Comparison of ENCODE assay signal across 9 mouse cellular contexts in the genomic region with DNA sequence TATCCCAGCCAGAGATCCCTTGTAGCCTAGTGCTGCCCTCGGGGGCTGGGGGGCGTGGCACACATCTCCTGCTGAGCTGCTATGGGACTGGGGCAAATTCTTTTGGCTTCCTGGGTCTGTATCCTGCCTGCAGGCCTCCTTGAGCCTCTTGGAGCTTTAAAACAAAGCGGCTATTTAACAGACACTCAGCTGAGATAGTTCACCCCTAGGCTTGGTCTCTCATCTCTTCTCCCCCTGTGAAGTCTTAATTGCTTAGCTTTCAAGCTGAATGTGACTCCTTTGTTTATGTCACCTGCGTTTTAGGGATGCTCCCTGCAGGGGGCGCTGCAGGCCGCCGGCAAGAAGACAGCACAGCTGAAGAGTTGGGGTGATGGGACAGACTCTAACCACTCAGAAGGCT. TPM values are rescaled to one million over a fixed set of nuclear protein-coding genes. Genes with fewer than 3 reads are reported as not detected.
DNase-seq lines count a peak whose midpoint lies in the region; ATAC-seq lines count a peak whose summit lies in the region.
"Had no signal": no experiment of that assay in that cellular context is flagged by ENCODE, and none has a peak within 500 bp of the region (broad histone marks: within the 10 kb centered on the region; RNA-seq: fewer than 3 reads in every experiment).

No protein-coding gene starts in this region.

- peaks cover 2% of the 10 kb centered on the region; the same call in 1 of the 2 replicates for H3K4me1 ChIP-seq in forebrain, embryonic 11.5 days (replicated peaks; ENCODE audit: control insufficient read depth, insufficient read depth, low read length)
- H3K4me1 ChIP-seq in forebrain, embryonic 16.5 days (replicated peaks; ENCODE audit: control insufficient read depth, insufficient read depth, low read length): peaks cover 4% of the 10 kb centered on the region; the same call in 1 of the 2 replicates
- H3K4me1 ChIP-seq in hindbrain, embryonic 11.5 days (replicated peaks; ENCODE audit: control insufficient read depth, insufficient read depth, low read length): 0 out of 2 replicates have a peak, but pooled peaks cover 3% of the 10 kb centered on the region

- H3K4me2 ChIP-seq in forebrain, embryonic 11.5 days (ENCODE audit: low read depth, low read length, severe bottlenecking): no peak overlapping the region
- H3K4me2 ChIP-seq in forebrain, embryonic 16.5 days (ENCODE audit: low read length): no peak overlapping the region
- no peak overlapping the region for H3K4me2 ChIP-seq in hindbrain, embryonic 11.5 days (replicated peaks; ENCODE audit: low read depth, low read length)

- WGBS in forebrain, embryonic 11.5 days: 6% methylated on average over 7 of the region's 7 CpGs
- WGBS in forebrain, embryonic 16.5 days: 3% methylated on average over 7 of the region's 7 CpGs
- WGBS in hindbrain, embryonic 11.5 days: 4% methylated on average over 7 of the region's 7 CpGs

- DNase-seq in forebrain, embryonic 11.5 days (ENCODE audit: low spot score): peak; percentile 73
- peak; percentile 21 for DNase-seq in thymus, postnatal 25 days
- no peak for DNase-seq in thymus, adult 18-20 months
- DNase-seq in hindbrain, embryonic 11.5 days (ENCODE audit: low spot score): peak; percentile 61
- DNase-seq in urinary bladder, postnatal 4 days (ENCODE audit: low spot score in 2 of 2): no peak
- no peak for DNase-seq in frontal cortex, postnatal 10 days (ENCODE audit: low spot score in 2 of 2)
- DNase-seq in left cerebral cortex, adult 9 months (ENCODE audit: low spot score in 2 of 2): no peak
- DNase-seq: kidney, postnatal 25 days had no signal

- no peaks in the 10 kb centered on the region for H3K36me3 ChIP-seq in forebrain, embryonic 11.5 days (ENCODE audit: control insufficient read depth, insufficient read depth, low read length)
- H3K36me3 ChIP-seq in forebrain, embryonic 16.5 days (ENCODE audit: control insufficient read depth, insufficient read depth): no peaks in the 10 kb centered on the region
- no peaks in the 10 kb centered on the region for H3K36me3 ChIP-seq in hindbrain, embryonic 11.5 days (ENCODE audit: control insufficient read depth, insufficient read depth, low read length)

- no peak overlapping the region for H3K4me3 ChIP-seq in forebrain, embryonic 11.5 days (ENCODE audit: low read depth, low read length)
- no peak overlapping the region for H3K4me3 ChIP-seq in forebrain, embryonic 16.5 days (replicated peaks; ENCODE audit: low read length)
- H3K4me3 ChIP-seq in hindbrain, embryonic 11.5 days (ENCODE audit: low read depth, low read length): no peak overlapping the region

- no peaks in the 10 kb centered on the region for H3K27me3 ChIP-seq in forebrain, embryonic 11.5 days (ENCODE audit: control insufficient read depth, insufficient read depth, low read length)
- H3K27me3 ChIP-seq in forebrain, embryonic 16.5 days (replicated peaks; ENCODE audit: control insufficient read depth, insufficient read depth, low read length): no peaks in the 10 kb centered on the region
- H3K27me3 ChIP-seq in hindbrain, embryonic 11.5 days (ENCODE audit: control insufficient read depth, insufficient read depth, low read length): no peaks in the 10 kb centered on the region

- H3K9ac ChIP-seq in forebrain, embryonic 11.5 days (ENCODE audit: low read length): no peak overlapping the region
- H3K9ac ChIP-seq in forebrain, embryonic 16.5 days (replicated peaks; ENCODE audit: low read depth, low read length): no peak overlapping the region
- no peak overlapping the region for H3K9ac ChIP-seq in hindbrain, embryonic 11.5 days (ENCODE audit: low read depth, low read length)

- no peaks in the 10 kb centered on the region for H3K9me3 ChIP-seq in forebrain, embryonic 11.5 days (ENCODE audit: control insufficient read depth, low read length)
- H3K9me3 ChIP-seq in forebrain, embryonic 16.5 days (ENCODE audit: control insufficient read depth, low read length): no peaks in the 10 kb centered on the region
- no peaks in the 10 kb centered on the region for H3K9me3 ChIP-seq in hindbrain, embryonic 11.5 days (ENCODE audit: control insufficient read depth, low read length)

- no peak for ATAC-seq in forebrain, embryonic 11.5 days (replicated peaks; ENCODE audit: low FRiP score)
- ATAC-seq in forebrain, embryonic 16.5 days: no peak
- no peak for ATAC-seq in hindbrain, embryonic 11.5 days (ENCODE audit: low FRiP score)

- peak overlapping the region; percentile 18; the same call in 1 of the 2 replicates for H3K27ac ChIP-seq in forebrain, embryonic 11.5 days (ENCODE audit: low read depth, low read length)
- no peak overlapping the region for H3K27ac ChIP-seq in forebrain, embryonic 16.5 days (ENCODE audit: low read length)
- H3K27ac ChIP-seq in hindbrain, embryonic 11.5 days (ENCODE audit: low read depth, low read length): no peak overlapping the region

RNA-seq across cellular contexts. Expression of gene Sufu, which starts 38.8 kb away (rescaled TPM):
- 48.3 and 48.6 TPM in 2 replicates for polyA plus RNA-seq in forebrain, embryonic 11.5 days (2014; fragmentation: Nextera tagmentation; extraction: Ambion mirVana)
- polyA plus RNA-seq in forebrain, embryonic 16.5 days (2015; fragmentation: Nextera tagmentation; extraction: Ambion mirVana): 26.4 and 32.3 TPM in 2 replicates
- 31.9 and 33.2 TPM in 2 replicates for polyA plus RNA-seq in hindbrain, embryonic 11.5 days (2014; fragmentation: Nextera tagmentation; extraction: Ambion mirVana)

RNA-seq across cellular contexts. Expression of gene Actr1a, which starts 39.9 kb away (rescaled TPM):
- polyA plus RNA-seq in forebrain, embryonic 11.5 days (2014; fragmentation: Nextera tagmentation; extraction: Ambion mirVana): 204 and 232 TPM in 2 replicates
- polyA plus RNA-seq in forebrain, embryonic 16.5 days (2015; fragmentation: Nextera tagmentation; extraction: Ambion mirVana): 400 and 401 TPM in 2 replicates
- 223 and 250 TPM in 2 replicates for polyA plus RNA-seq in hindbrain, embryonic 11.5 days (2014; fragmentation: Nextera tagmentation; extraction: Ambion mirVana)

Comparison
In these comparisons a context has a peak if more than half of its experiments do, and no peak if none do; other contexts are left out.
1. DNase-seq: peak in forebrain, embryonic 11.5 days (single experiment), thymus, postnatal 25 days (single experiment) and hindbrain, embryonic 11.5 days (single experiment); none in thymus, adult 18-20 months (0 of 2), urinary bladder, postnatal 4 days (0 of 2), frontal cortex, postnatal 10 days (0 of 2) and left cerebral cortex, adult 9 months (0 of 2).